Mouse (Mus musculus) neural tube, embryonic 10.5 days (tissue): ENCODE data around the gene Pip4k2a.

Experiments
- DNase-seq: peaks from one replicate; pipeline ENCODE4 v3.0.0-alpha.2; 2017; ENCODE audit warnings: low spot score; ENCODE audit errors: extremely low spot score

Gene Pip4k2a

DNA sequence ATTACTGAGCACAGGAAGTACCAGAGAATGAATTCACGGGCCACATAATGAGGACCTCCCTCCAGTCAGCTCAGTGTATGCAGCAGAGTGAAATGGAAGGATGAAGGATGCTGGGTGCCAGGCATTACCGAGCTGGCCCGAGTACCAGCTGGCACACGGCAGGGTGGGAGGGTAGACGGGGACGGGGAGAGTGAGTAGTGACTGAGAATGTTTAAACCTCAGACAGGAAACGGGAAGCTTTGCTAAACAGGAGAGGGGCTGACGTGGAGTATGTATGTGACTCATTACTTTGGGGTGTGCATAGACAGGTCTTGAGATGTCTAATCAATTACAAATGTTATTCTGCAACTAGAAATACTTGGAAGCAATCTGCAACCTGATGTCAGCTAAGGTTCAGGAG lies 69.7 kb downstream of the Pip4k2a start:
- DNase-seq, result no peak

DNA sequence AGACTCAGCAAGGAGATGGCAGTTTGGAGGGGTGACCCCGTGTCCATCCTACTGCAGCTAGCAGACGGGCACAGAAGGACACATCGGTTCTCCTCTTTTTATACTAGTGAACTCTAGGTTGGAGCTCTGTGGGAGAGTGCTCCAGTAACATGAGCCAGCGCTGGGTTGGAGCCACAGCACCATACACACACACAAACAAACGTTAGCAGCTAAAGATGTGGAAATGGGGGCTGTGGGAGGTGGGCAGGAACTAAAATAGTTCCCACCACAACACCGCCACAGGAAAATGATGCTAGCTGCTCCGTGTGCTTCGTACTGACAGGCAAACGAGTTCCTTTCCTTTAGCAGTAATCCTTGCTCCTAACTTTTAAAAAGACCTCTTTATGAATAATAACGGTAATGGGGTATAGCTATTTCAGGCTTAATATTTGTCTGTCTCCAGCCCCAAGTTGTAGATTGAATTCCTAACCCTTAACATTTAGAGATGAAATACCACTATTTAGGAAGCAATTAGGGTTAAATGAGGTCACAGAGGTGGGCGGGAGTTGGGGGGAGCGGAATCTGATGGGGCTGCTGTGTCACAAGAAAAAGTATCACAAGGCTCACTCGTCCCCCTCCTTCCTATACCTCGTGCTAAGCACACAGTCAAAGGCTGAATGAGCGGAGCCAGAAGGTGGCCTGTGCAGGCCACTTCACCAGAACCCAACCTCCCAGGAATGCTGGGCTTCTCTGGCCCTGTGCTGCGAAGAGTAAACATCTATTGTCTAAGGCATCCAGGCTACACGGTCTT lies 73.9 kb downstream of the Pip4k2a start:
- DNase-seq, result no peak

DNA sequence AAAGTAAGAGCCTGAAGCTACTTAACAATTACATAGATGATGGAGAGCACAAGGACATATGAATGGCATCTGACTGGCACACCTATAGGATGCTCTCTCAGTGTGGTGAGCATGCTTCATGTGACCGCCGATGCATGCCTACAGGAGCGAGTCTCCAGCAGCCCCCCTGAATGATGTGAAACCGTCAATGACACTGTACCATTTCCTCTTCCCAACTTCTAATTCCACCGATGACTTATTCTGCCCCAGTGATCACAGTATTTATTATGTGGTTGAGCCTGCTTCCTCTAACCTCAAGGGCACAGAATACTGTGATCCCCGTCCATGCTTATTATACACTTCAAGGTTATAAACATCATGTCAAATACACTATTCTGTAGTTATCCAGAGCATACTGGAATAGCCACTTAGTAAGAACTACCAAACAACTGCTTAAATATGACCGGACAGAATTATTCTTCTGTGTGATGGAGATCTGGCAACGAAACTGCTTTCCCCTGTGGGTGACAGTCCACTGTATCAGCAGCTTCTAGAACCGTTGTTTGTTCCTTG lies 74.8 kb downstream of the Pip4k2a start:
- DNase-seq, result no peak

DNA sequence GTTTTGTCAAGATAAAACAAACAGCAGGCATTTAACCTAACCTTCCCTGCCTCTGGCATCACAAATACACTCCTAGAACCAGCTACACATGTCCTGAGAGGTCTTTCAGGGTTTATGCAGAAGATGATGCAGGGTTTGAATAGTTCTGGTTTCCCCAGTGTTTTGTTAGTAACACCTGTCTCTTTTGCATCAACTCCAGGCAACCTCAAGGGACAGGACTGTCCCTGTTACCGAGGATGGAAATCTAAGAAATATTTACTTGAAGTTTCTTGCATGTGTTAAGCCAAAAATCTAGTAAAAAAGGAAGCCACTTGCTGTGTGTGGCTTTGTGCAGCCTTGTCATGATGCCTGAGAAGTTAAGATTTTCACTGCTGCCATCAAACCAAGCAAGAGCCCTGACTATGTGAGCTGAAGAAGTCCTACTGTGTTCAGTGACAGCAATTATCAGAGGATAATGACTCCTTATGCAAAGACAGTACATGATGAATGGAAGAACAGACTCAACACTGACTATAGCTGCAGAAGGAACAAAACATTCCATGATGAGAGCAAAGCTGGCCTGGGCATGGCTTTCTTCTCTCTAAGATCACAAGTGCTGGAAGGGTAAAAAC lies 76.3 kb downstream of the Pip4k2a start:
- no peak for DNase-seq

GRCm38 (mm10) chr2:18920461-18920877 lies 77.5 kb downstream of the Pip4k2a start:
- DNase-seq, result no peak

- DNase-seq, result no peak
Measured at GRCm38 (mm10) chr2:18919797-18920354, 78.0 kb downstream of the Pip4k2a start.

DNA sequence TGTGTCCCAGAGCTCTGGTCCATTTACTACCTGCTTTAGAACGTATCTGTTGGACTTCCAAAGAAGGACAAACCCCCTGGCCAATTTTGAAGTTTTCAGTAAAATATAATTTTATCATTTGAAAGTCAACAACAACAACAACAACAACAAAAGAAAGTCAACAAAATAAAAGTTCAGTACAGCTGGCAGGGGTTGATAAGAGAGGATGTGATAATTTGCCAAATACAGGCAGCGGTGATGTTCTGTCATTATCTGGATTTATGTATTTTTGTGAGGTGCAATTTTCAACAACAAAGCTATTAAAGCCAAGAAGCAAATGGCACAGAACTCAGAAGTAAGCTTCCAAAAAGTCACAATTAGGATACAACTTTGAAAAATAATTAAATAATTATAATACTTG lies 80.1 kb downstream of the Pip4k2a start:
- no peak for DNase-seq

DNA sequence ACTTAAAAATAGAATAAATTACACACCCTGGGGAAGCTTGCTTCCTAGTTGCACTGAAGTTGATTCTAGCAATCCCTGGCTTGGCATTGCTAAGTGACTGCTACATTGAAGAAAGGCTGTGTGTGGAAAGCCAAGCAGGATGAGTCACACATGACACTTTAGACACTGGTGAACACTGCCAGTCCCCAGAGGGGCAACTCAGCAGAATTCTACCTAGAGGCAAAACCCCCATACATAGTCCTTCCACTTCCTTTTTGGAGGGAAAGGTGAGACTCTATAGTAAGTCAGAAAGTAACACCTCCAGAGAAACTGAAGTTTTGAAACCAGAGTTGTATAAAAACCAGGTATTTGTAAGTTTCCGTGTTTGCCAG lies 80.6 kb downstream of the Pip4k2a start:
- DNase-seq, result no peak

- DNase-seq, result no peak
Measured at GRCm38 (mm10) chr2:18916615-18917379, 81.1 kb downstream of the Pip4k2a start.

DNA sequence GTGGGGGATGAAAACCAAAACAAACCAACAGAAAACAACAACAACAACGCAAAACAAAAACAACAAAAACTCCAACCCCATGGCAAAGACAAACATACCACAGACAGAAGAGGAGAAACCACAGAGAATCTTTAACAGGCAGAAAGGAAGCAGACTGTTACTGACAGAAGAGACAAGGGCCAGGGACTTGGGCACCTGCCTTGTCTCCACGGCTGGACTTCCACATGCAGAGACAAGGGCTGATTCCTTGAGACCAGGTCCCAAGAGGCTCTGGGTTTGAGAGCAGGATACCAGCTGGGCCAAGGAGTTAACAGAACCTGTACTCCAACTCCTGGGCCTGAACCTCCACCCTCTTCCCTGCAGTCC lies 81.9 kb downstream of the Pip4k2a start:
- DNase-seq, result no peak

- no peak for DNase-seq
Measured at GRCm38 (mm10) chr2:18915372-18916041, 82.4 kb downstream of the Pip4k2a start.

DNA sequence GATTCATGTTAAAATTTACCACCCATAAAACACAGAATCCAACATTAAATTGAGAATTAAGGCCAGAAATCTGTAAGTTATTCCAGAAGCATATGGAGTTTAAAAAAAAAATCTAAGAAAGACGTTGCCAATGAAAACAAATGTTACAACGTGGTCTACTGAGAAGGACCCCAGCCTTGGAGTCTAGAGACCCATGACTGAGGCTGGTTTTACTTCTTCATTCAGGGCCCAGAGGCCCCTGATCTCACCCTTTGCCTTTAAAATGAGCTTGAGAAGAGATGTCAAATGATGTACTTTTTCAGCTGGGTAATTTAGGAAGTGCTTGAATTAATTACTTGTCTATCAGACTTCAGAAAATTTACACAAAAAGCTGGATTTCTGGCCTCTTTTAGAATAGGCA lies 83.2 kb downstream of the Pip4k2a start:
- DNase-seq, result no peak

GRCm38 (mm10) chr2:18913642-18914041 lies 84.3 kb downstream of the Pip4k2a start:
- DNase-seq, result no peak

GRCm38 (mm10) chr2:18911251-18911934 lies 86.5 kb downstream of the Pip4k2a start:
- DNase-seq, result no peak

GRCm38 (mm10) chr2:18910209-18910608 lies 87.7 kb downstream of the Pip4k2a start:
- no peak for DNase-seq

GRCm38 (mm10) chr2:18909713-18910112 lies 88.2 kb downstream of the Pip4k2a start:
- no peak for DNase-seq

DNA sequence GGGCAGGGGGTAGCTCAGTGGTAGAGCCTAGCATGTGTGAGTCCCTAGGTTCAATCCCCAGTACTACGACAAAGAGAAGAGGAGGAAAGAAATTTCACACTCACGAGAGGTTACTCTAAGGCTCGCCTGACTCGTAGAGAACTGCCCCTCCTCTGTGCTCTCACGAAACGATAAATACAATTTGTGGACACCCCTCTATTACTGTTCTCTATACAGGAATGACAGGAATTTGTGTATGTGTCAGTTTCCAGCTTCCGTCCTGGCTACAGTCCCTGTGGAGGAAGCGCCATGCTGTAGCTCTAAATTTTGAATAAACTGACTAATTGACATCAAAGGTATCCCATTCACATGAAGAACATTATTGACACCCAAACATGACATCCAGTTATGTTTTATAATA lies 90.7 kb downstream of the Pip4k2a start:
- DNase-seq, result no peak

- DNase-seq, result no peak
Measured at GRCm38 (mm10) chr2:18906421-18907084, 91.4 kb downstream of the Pip4k2a start.

GRCm38 (mm10) chr2:18903301-18904068 lies 94.4 kb downstream of the Pip4k2a start:
- DNase-seq, result no peak
